Mouse (Mus musculus) layer of hippocampus, postnatal 14 days (tissue): ENCODE results near the gene Acer1. TPM values are rescaled to one million over a fixed set of nuclear protein-coding genes. Genes with fewer than 3 reads are reported as not detected.
A peak's percentile ranks its signal among the peaks of the same experiment; 100 is the strongest.

Experiments
- DNase-seq, 2 experiments: peaks; one replicate each; pipeline ENCODE4 v3.0.0; 2021 to 2022; ENCODE audit warnings: low spot score in 2 of 2, mixed read lengths in 1 of 2
- long read RNA-seq, 2 experiments: library from polyadenylated mRNA; stranded (forward); transcript quantifications; one replicate each; pipeline ENCODE4 v2.0.0; 2021
- total RNA-seq, 2 experiments: library from RNA; stranded (reverse); gene quantifications; 2 replicates each; pipeline ENCODE4 v1.2.3; 2021

The Acer1 gene
- total RNA-seq = not detected
- long read RNA-seq, experiment 1 = 0 reads
- long read RNA-seq, experiment 2 = 0 reads

DNA sequence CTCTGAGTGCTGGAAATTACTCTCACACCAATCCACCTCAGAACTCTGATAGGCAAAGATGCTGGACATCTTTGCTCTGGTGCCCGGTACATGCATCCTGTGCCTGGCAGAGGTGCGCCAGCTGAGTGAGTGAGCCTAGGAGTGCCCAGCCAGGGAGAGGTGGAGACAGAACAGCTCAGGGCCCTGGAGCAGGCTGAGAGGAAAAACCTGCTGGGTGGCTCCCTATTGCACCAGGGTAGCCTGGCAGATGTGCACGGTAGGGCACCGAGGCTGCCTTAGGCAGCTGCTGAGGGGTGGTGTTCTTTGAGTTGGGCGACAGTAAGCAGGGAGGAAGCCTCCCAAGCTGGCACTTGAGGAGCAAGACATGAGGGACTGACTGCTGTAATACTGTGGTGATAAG, at the start of gene Acer1:
Acer1 (minus strand) TSS at position 114 of the 400 bp plus-strand sequence.
- DNase-seq = no peak

DNA sequence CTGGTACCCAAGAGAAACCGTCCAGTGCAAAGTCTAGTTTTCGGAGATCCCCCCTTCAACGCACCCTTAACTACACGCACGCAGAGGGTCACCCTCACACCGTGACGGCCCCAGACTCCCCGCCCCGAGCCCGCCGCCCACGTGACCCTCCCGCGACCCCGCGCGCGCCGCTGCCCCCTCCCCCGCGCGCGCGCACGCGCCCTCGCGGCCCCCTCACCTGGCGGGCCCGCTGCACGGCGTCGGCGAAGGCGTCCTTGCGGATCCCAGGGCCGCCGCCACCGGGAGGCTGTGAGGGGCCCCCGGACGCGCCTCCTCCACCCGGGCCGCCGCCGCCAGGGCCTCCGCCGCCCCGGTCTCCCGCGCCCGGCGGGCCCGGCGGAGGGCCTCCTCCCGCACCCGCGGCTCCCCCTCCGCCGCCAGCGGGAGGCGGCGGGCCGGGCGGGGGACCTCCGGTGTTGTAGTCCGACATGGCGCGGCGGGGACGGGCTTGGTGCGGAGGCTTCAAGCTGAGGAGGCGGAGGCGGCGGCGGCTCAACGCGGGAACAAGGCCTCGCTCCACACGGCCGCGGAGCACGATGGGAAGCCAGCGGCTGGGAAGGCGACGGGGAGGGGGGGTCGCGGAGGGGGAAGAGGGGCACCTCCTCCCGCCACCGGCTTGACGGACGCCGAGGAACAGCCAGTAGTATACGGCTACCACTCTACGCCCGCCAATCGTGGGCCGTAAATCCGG, 49.2 kb upstream of the Acer1 start, which contains the start of gene Khsrp:
Khsrp (minus strand) TSS at position 592 of the 730 bp plus-strand sequence.
- peak in 1 of 2 experiments; percentile 39 for DNase-seq

DNA sequence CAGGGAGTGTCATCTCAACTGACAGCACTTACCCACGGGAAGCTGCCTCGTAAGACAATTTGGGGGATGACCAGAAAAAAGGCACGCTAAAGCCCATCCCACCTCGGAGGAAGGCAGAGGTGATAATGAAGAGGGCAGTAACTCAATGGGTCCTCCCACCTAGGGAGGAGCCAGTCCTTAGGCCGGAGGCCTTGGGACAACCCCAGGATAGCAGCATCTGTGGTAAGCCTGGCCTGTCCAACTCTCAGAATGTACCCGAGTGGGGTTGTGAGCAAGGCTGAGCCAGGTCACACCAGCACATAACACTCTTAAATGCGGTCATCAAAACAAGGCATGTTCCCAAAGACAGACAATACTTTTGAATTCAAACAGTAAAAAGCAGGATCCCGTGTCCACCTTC, 47.8 kb upstream of the Acer1 start:
- no peak for DNase-seq

DNA sequence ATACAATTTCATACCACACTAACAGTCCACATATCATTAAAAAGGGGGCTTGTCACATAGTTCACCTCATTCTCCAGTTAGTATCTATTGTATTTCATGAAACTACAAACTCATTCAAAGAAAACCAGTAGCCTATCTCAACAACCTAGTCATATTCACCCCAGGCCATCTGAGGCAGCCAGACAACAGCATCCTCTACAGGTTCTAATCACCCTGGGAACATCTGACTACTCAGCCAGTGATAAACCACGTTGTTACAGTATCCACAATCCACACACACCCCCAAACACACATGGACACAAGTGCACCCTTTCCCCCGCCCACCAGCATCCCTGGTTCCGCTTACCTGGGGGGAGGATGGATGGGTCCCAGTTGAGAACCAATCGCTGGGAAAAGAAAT, 45.5 kb upstream of the Acer1 start:
- DNase-seq = no peak

DNA sequence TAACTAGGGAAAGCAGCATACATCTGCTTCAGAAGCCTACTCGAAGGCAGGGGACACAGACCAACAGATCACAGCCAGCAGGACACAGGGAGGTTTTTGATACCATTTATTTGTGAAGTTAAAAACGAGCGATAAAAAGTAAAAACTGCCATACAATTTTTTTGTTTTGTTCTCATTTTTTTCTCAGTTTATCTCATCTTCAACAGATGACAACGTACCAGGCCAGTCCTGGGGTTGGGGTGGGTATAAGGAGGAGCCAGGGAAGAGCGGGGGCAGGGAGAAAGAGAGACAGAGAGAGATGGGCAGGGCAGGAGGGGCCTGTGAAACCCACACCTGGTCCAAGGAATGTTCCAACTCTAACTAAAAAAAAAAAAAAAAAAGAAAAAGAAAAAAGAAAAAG, 39.0 kb upstream of the Acer1 start:
- DNase-seq = no peak

DNA sequence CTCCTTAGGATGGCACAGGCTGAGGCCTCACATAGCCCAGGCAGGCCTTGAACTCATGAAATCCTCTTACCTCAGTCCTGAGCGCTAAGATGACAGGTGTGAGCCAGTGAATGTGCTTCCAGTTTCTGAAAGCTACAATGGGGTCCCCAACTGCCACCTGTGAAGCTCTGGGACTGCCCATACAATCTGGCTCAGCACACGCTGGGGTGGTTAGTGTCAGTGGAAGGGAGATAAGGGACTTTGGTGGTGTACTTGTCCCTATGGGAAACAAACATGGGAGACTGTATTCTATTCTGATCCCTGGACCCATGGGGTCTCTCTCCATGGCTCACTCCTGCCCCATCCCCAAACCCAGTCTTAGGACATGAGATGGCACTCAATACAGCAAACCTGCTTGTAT, 37.8 kb upstream of the Acer1 start:
- DNase-seq = no peak

DNA sequence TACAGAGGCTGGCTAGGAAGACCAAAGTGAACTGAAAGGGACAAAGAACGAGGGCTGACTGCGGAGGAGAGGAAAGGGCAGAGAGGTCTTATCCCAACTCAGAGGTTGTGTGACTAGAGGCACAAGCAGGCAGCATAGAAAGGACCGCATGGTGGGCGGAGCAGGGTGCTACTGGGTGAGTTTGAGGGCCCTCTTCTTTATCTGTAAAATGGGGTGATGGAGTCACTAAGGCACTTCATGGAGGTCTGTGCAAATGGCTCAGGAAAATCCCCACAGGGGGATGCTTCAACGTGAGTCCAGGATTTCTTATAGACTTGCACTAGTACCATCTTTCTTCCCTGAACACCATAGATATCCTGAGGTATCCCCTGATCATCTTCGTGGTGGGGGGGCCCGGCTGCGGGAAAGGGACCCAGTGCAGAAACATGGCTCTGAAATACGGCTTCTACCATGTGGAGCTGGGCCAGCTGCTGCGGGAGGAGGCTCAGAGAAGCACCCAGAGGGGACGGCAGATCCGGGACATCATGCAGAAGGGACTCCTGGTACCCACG, 30.4 kb upstream of the Acer1 start:
- no peak for DNase-seq

DNA sequence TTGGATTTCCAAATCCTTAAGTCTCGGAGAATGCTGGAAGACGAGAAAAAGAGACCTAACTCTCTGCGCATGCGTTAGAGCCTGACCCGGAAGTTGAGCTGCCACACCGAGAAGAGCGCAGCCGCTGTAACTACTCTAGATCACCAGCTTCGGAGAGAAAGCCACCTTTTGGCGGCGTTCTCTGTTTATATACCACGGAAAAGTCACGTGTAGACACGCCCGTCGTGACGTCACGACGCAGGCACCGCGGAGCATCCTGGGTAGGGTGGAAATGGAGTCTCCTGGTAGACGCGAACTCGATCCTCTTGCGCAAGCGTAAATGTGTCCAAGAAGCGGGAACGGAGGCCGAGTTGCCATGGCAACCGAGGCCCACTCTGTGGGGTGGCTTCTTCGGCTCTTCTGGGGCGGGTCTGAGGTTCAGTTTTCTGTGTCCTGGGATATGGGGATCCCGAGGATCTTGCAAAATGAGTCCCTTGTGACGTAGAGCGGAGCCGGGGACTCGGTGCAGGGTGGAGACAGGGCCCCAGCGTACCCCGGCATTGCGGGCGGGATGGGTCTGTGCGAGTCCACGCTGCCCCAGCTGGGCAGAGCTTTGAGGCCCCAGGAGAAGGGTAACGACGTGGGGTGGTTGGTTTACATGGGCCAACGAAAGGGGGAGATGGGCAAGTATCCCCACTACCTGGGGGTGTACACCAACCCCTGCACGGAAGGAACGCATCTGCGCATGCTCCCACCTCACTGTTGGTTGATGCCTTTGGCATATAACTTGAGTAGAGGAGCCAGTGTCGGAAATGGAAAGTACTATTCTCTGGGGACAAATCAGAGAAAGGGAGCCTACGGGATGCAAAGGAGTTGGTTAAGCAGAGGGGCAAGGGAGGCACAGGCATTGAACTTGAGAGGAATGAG, 29.6 kb upstream of the Acer1 start, which contains the start of the genes Gtf2f1 and Gm17949:
Gtf2f1 (minus strand) TSS at position 53 of the 906 bp plus-strand sequence.
Gm17949 (plus strand) TSS at position 234 of the 906 bp plus-strand sequence.
- peak; percentile 93 to 98 for DNase-seq

DNA sequence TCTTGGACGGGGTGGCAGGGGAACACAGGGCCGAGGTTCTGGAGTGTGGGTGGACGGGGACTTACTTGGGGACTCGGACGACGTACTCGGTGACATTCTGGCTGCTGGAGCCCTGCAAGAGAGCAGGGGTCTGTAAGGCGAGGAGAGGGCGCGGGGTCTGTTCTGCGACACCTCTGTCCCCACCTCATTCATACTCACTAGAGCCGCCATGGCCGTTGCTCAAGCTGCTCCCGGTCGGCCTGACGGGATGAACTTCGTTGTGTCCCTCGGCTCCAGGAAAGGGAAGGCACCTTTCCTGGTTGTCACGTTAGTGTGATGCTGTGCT, 28.9 kb upstream of the Acer1 start:
- no peak for DNase-seq

DNA sequence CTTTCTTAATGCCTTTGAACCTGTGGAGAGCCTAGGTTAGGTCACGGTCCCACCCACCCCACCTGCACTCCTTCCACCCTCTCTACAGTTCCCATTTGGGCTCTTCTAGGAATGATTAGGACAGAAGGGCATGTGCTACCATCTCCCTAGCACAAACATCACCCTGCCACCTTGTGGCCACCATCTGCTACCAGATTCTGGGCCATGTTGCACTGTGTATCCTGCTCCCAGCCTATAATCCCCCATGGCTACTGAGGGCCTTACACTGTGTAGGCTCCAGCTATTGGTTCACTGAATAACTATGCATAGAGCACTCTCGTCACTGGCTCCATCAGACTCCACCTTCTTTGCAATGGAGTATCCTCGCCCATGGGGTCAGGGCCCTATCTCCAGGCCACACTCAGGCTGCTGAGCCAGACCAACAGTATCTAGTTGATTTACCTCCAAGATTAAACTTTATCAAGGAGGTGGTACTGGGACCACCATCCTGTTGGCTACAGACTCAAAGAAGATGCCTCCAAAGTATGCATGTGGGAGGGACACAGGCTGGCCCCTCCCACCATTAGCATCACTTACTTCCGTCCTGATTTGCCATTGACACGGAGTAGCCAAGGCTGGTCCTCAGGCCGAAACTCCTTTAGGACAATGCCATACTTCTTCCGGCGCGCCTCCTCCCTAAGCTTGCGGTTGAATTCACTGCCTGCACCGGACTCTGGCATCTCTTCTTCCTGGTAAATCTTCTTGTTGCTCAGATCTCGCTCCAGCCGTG, 25.4 kb upstream of the Acer1 start:
- no peak for DNase-seq

DNA sequence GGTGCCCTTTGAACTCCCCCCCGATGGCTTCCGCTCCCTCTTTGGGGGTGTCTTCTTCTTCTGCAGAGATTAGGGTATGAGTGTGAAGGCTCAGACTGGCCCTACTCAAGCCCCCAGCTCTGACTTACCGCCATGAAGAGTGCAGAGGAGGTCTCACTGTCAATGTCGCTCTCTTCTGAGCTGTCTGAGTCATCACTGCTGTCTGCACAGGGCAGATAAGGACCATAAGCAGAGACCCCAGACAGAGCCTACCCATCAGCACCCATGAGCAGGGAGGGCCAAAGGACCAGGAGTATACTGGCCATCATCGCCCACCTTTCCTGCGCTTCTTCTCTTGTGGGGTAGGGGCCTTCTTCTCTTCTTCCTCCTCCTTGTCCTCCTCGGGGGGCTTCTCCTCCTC, 22.1 kb upstream of the Acer1 start:
- no peak for DNase-seq

DNA sequence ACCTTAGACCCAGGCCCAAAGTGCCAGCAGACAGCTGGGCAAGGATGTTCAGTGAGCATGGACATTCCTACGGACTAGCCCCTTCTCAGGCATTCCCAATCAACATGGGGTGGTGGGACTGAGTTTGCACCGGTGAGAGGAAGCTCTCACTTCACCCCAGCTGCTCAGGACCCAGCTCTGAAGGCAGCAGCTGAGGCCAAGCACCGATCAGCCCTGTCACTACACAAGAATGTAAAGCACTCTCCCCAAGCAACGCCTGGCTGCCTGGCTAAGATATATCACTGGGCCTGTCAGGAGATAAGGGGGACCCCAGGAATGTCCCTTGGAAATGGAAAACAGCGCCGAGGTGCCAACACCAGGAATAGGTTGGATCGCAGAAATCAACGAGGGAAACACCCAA, 19.3 kb upstream of the Acer1 start:
- DNase-seq = no peak

DNA sequence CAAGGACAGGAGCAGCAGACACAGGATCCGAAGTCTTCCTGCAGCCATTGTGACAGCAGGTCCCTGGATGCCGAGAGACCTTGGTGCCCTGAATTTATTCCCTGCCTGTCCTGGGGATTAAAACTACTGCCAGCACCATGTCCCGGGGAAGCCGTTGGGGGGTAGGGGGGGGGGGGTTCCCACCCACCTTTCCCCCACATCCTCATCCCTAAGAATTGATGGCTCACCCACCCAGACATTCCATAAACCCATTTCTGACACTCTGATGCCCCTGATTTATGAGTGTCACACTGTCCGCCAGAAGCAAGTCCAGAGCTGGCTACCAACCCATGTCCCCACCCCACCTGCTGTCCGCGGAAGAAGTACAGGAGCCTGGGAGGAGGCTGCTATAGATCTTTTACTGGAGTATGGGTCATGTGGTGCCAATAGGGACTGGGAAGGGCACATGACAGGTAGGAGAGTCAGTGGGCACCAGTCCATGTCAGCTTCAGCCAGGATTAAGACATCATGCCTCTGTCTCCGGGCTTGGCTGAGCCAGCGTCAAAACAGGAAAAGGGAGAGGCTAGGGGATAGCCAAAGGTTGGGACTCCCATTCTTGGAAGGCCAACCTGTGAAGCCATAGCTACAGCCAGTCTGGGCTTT, 18.2 kb upstream of the Acer1 start, which contains the start of gene Pspn:
Pspn (minus strand) TSS at position 51 of the 642 bp plus-strand sequence.
- no peak for DNase-seq

DNA sequence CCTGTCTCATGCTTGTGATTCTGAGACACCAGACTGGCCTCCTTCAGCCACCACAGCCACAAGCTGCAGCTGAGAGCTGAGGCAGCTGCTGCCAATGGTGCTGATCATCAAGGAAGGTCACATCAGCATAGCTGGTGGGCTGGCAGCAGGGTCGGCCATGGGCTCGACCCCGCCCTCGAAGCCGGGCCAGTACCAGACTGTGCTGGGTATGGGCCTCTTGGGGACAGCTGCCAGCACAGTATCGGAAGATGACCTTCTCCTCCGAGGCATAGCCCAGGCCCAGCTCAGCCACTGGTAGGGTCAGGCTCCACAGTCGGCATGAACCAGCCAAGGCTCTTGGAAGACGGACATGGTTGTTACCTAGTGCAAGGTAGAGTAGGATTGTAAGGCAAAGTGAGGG, 17.5 kb upstream of the Acer1 start:
- no peak for DNase-seq

DNA sequence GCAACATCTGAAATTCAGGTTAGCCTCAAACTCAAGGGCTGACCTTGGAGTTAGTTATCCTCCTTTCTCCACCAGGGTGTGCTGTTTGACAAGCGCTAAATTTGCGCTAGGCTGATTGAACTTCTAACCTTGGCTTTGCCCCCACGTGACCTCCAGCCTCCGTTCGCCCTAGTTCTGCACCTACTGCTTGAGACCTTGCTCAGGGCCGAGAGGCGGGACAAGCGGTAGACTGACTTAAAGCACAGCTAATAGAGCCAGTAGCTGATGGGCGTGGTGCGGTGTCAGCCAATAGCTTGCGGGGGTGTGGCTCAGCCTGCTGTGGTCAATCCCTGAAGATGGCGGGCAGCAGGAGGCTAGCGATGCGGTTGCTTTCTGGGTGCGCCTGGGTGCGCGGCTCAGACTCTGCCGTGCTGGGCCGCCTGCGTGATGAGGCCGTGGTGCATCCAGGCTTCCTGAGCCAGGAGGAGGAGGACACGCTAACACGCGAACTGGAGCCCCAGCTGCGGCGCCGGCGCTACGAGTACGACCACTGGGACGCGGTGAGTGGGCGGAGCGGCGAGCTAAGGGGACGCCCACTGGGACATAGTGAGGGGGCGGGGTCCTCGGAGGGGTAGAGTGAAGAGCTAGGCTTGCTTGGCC, 15.2 kb upstream of the Acer1 start, which contains the start of gene Alkbh7:
Alkbh7 (plus strand) TSS at position 311 of the 639 bp plus-strand sequence.
- peak; percentile 94 to 95 for DNase-seq

DNA sequence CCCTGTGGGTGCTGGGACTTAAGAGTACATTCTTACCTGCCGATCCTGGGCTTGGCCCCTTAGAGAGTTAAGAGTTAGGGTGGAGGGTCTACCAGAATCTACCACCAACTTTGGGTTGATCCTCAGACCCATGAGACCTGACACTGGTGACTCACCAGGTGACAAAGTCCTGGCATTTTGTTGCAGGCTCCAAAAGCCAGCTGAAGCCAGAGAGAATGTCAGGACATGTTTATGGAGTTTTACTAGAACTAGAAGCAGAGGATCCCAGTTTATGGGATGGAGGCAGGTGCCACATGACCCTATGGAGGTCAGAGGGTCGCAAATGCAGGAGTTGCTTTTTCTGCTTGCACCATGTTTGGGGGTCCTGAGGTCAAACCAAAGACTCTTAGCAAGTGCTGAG, 14.6 kb upstream of the Acer1 start:
- no peak for DNase-seq

DNA sequence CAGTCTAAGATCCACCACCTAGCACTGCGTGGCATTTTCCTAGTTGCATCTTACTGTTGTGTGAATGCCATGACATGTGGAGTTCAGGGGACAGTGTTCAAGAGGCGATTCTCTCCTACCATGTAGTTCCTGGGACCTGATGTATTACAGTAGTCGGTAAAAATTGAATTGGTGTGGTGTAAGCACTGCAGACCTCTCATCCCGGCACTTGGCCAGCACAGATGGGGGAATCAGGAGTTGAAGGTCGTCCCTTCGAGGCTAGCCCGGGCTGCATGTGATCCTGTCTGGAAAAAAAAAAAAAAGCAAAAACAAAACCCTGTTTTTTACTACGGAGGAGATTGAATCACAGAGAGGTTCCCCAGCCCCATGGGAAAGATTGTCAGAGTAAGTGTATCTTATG, 13.1 kb upstream of the Acer1 start:
- no peak for DNase-seq

DNA sequence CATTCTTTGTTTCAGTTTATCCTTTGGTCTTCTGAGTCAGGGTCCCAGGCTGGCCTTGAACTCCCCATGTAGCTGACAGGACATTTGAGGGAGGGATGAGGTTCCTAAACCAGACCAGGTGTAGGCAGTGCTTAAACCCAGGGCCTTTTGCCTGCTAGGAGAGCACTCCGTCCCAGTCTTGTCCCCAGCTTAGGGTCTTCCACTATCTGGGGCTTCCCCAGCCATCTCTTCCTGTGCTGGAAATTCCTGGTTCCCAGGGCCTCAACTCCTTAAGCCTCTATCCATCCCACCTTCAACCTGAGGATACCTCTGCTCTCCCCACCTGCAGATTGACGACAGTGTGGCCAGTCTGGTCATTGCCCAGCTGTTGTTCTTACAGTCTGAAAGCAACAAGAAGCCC, 9.0 kb upstream of the Acer1 start:
- no peak for DNase-seq

DNA sequence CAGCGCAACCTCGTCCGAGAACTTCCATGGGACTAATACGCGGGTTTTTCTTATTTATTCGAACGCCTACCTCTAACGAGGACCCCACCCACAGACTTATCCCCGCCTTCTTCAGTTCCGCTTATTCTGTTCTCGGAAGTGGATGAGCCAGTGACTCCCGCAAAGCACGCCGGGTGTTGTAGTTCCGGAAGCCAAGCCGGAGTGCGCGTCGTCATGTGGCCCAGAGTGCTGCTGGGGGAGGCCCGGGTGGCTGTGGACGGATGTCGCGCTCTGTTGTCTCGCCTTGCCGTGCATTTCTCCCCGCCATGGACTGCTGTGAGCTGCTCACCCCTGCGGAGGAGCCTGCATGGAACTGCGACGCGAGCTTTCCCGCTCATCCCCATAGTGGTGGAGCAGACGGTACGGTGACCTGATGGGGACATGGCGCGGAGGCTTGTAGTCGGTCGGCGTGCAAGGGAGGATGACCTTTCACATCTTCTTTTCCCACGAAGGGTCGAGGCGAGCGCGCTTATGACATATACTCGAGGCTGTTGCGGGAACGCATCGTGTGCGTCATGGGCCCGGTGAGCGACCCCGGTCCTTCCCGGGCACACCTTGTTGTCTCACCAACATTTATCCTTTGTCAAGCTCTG, 8.3 kb upstream of the Acer1 start, which contains the start of gene Clpp:
Clpp (plus strand) TSS at position 191 of the 632 bp plus-strand sequence.
- DNase-seq = peak; percentile 90 to 97
